Mouse (Mus musculus) forebrain, embryonic 11.5 days (tissue): ENCODE data around the gene Acta2. TPM values are rescaled to one million over a fixed set of nuclear protein-coding genes. Genes with fewer than 3 reads are reported as not detected.

Experiments
- ATAC-seq: fragments of 200-750 bp; cut with Nextera tagmentation; replicated peaks from 2 replicates; pipeline ENCODE4 v1.8.0; 2017; ENCODE audit warnings: moderate TSS enrichment; ENCODE audit not compliant: low FRiP score
- DNase-seq: peaks from one replicate; pipeline ENCODE4 v3.0.0-alpha.2; 2017; ENCODE audit warnings: low spot score
- H3K27ac ChIP-seq: fragments of 300-500 bp; sonication (generic); 2 replicates; pipeline ENCODE4 v1.5.1; 2014; ENCODE audit warnings: low read depth, low read length
- H3K27me3 ChIP-seq: fragments of 300-500 bp; sonication (generic); 2 replicates; pipeline ENCODE4 v1.6.1; 2014; ENCODE audit warnings: mild to moderate bottlenecking, low read length, mixed read lengths; ENCODE audit not compliant: control insufficient read depth, insufficient read depth
- H3K36me3 ChIP-seq: fragments of 300-500 bp; sonication (generic); 2 replicates; pipeline ENCODE4 v1.6.1; 2014; ENCODE audit warnings: mild to moderate bottlenecking, low read length, moderate library complexity, mixed read lengths; ENCODE audit not compliant: control insufficient read depth, insufficient read depth
- H3K4me1 ChIP-seq: fragments of 300-500 bp; sonication (generic); replicated peaks from 2 replicates; pipeline ENCODE4 v1.6.1; 2014; ENCODE audit warnings: low read length, mixed read lengths; ENCODE audit not compliant: control insufficient read depth, insufficient read depth
- H3K4me2 ChIP-seq: fragments of 300-500 bp; sonication (generic); 2 replicates; pipeline ENCODE4 v1.6.1; 2014; ENCODE audit warnings: low read depth, mild to moderate bottlenecking, low read length, moderate library complexity, mixed read lengths; ENCODE audit not compliant: severe bottlenecking
- H3K4me3 ChIP-seq: fragments of 300-500 bp; sonication (generic); 2 replicates; pipeline ENCODE4 v1.5.1; 2014; ENCODE audit warnings: low read depth, low read length
- H3K9ac ChIP-seq: fragments of 300-500 bp; sonication (generic); 2 replicates; pipeline ENCODE4 v1.6.1; 2014; ENCODE audit warnings: low read length
- H3K9me3 ChIP-seq: fragments of 300-500 bp; sonication (generic); 2 replicates; pipeline ENCODE4 v1.6.1; 2016; ENCODE audit warnings: low read length, mixed read lengths; ENCODE audit not compliant: control insufficient read depth
- WGBS: fragments of 180-500 bp; shearing (Covaris S2); extraction: QIAGEN DNeasy Blood & Tissue Kit; methylation state at CpG from one replicate; pipeline ENCODE4 v1.1.7; 2014; 5-methylcytosine and 5-hydroxymethylcytosine counted together
- polyA plus RNA-seq: library from polyadenylated mRNA; unstranded; fragments of >200 nt; fragmentation: Nextera tagmentation; extraction: Ambion mirVana; gene quantifications from 2 replicates; pipeline ENCODE4 v1.2.1, GENCODE M21; 2014

Acta2 gene
- polyA plus RNA-seq, 1 experiment from 2014 or later = 21.1 TPM

DNA sequence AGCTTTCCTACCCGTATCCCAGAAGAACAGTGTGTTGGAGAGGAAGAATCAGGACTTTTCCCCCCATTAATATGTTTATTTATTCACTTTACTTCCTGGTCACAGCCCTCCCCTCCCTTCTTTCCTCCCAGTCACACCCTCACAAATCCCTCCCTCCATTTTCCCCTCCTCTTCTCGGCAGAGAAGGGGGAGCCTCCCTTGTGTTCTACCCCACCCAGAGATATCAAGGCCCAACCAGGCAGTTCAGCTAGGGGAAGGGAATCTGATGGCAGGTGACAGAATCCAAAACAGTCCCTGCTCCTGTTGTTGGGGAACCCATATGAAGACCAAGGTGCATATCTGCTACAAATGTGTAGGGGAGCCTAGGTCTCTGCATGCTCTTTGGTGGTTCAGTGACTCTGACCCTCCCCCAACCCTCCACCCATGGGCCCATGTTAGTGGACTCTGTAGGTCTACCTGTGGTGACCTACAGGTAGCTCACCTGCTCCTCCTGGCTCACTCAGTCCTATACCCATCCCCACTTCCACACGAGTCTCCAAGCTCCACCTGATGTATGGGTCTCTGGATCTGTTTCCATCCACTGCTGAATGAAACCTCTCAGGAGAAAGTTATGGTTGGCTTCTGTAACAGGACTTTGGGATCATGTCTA, 34.5 kb downstream of the Acta2 start:
- no peak for ATAC-seq
- Histone ChIP-seq H3K36me3 (no peaks in the 10 kb centered on the region), H3K4me3 (no peak overlapping the region), H3K4me2 (no peak overlapping the region), H3K9ac (no peak overlapping the region), H3K9me3 (no peaks in the 10 kb centered on the region), H3K27ac (no peak overlapping the region), H3K27me3 (no peaks in the 10 kb centered on the region), H3K4me1 (no peaks in the 10 kb centered on the region)
- no peak for DNase-seq
- 88% methylated on average over 3 of the region's 3 CpGs for WGBS

DNA sequence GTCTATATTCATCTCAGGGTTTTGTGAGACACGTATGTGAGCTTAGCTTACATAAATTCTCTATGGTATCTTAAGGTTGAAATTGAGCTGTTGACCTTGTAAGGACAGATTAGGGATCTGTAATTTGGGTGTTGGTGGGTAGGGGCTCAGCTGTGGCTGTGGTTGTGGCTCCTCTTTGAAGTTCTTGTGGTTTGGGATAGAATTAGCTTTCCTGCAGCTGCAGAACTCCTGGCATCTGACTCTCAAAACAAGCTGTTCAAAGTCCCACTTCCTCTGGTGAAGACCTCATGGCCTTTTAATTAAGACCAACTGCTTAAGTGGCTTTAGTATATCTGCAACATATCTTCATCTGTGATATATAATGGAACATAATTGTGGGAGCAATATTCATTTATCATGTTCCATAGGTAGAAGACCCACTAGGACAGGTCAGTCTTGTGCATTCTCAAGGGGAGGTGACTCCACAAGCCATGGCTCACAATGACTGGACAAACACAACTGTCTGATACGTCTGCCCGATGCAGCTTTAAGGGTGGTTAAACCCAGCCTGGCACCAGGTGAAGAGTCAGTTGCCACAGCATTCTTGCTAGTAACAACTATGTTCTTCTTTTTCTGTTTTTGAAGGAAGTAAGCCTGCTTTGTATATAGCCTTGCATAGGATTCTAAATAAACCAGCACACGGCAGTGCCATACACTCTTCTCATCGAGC, 36.0 kb downstream of the Acta2 start:
- ATAC-seq (no peak), DNase-seq (no peak)
- H3K9me3 ChIP-seq = no peaks in the 10 kb centered on the region
- H3K4me2 ChIP-seq = no peak overlapping the region
- no peaks in the 10 kb centered on the region for H3K4me1 ChIP-seq
- H3K4me3 ChIP-seq = no peak overlapping the region
- no peaks in the 10 kb centered on the region for H3K36me3 ChIP-seq
- H3K27ac ChIP-seq = no peak overlapping the region
- 85% methylated on average over 5 of the region's 5 CpGs for WGBS
- H3K9ac ChIP-seq = no peak overlapping the region
- H3K27me3 ChIP-seq = no peaks in the 10 kb centered on the region

DNA sequence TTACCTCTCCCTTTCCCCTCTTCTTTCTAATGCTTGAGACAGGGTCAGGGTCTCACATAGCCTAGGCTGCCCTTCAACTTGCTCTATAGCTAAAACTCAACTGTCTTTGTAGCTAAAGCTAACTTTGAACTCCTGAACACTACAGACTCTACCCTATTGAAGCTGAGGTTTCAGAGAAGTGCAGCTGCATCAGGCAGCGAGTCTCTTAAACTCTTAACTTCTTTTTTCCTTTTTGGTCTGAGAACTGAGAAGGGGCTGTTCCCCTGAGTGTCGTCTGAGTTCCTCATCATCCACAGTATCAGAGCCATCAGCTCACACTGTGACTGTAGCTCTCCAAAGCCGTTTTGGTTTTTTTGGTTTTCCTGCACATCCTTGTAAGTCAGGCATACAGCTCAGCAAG, 37.6 kb downstream of the Acta2 start:
- Histone ChIP-seq H3K9ac (no peak overlapping the region), H3K27ac (no peak overlapping the region), H3K36me3 (no peaks in the 10 kb centered on the region), H3K27me3 (no peaks in the 10 kb centered on the region), H3K4me3 (no peak overlapping the region), H3K4me2 (no peak overlapping the region), H3K4me1 (no peaks in the 10 kb centered on the region), H3K9me3 (no peaks in the 10 kb centered on the region)
- no peak for ATAC-seq
- 82% methylated on average over 3 of the region's 3 CpGs for WGBS
- no peak for DNase-seq

GRCm38 (mm10) chr19:34216956-34217355, 38.4 kb downstream of the Acta2 start:
- H3K27me3 ChIP-seq = no peaks in the 10 kb centered on the region
- H3K4me1 ChIP-seq = no peaks in the 10 kb centered on the region
- no peaks in the 10 kb centered on the region for H3K36me3 ChIP-seq
- no peaks in the 10 kb centered on the region for H3K9me3 ChIP-seq
- ATAC-seq = no peak
- no peak overlapping the region for H3K4me3 ChIP-seq
- H3K9ac ChIP-seq = no peak overlapping the region
- WGBS = 87% methylated on average over 5 of the region's 5 CpGs
- DNase-seq = no peak
- no peak overlapping the region for H3K4me2 ChIP-seq
- no peak overlapping the region for H3K27ac ChIP-seq

GRCm38 (mm10) chr19:34214136-34214535, 41.3 kb downstream of the Acta2 start:
- no peak overlapping the region for H3K4me3 ChIP-seq
- ATAC-seq = no peak
- H3K4me2 ChIP-seq = no peak overlapping the region
- no peak overlapping the region for H3K9ac ChIP-seq
- H3K4me1 ChIP-seq = no peaks in the 10 kb centered on the region
- no peak overlapping the region for H3K27ac ChIP-seq
- H3K36me3 ChIP-seq = no peaks in the 10 kb centered on the region
- 62% methylated on average over 4 of the region's 4 CpGs for WGBS
- no peaks in the 10 kb centered on the region for H3K9me3 ChIP-seq
- DNase-seq = no peak
- no peaks in the 10 kb centered on the region for H3K27me3 ChIP-seq

- no peaks in the 10 kb centered on the region for H3K36me3 ChIP-seq
- no peak for DNase-seq
- no peaks in the 10 kb centered on the region for H3K4me1 ChIP-seq
- no peaks in the 10 kb centered on the region for H3K27me3 ChIP-seq
- H3K4me3 ChIP-seq = no peak overlapping the region
- no peak overlapping the region for H3K27ac ChIP-seq
- no peak for ATAC-seq
- H3K9me3 ChIP-seq = no peaks in the 10 kb centered on the region
- H3K4me2 ChIP-seq = no peak overlapping the region
- no peak overlapping the region for H3K9ac ChIP-seq
Observed at GRCm38 (mm10) chr19:34213251-34213645, 42.1 kb downstream of the Acta2 start.

DNA sequence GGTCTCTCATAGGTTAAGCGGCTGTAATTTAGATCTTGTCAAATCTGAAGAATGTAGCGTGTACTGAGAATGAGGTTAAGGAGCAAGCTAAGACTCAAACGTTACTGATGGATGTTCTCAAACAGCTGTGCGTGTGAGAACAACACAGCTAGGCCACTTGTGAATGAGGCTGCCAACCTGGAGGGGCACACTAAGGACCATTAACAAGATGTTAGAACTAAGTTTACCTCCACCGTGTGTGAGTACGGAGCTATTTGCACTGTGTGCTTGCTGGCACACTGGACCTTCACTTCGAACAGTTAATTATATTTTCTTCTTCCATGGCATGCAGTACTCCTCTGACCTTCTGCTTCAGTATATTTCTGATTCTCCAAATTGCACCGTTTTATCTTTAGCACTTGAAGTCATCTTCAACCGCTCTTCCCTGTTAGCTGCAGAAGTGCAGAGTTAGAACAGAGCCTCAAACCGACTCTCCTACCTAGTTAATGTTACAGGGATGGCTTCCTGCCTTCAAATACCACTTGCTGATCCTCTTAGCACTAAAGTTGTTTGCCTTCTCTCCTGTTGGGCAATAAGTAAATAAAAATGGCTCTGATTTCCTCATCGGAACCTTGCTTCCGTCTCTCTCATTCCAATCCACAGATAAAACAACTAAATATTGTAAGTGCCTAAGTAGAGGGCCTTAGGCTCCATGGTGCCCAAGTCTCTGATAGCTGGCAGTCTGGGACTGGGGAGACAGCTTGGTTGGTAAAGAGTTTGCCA, 42.7 kb downstream of the Acta2 start:
- Histone ChIP-seq H3K27me3 (no peaks in the 10 kb centered on the region), H3K36me3 (no peaks in the 10 kb centered on the region), H3K4me3 (no peak overlapping the region), H3K4me2 (no peak overlapping the region), H3K4me1 (no peaks in the 10 kb centered on the region), H3K27ac (no peak overlapping the region), H3K9ac (no peak overlapping the region), H3K9me3 (no peaks in the 10 kb centered on the region)
- WGBS = 85% methylated on average over 12 of the region's 12 CpGs
- DNase-seq = no peak
- no peak for ATAC-seq

GRCm38 (mm10) chr19:34210841-34211240, 44.5 kb downstream of the Acta2 start:
- Histone ChIP-seq H3K9me3 (no peaks in the 10 kb centered on the region), H3K9ac (no peak overlapping the region), H3K27ac (no peak overlapping the region), H3K4me1 (no peaks in the 10 kb centered on the region), H3K4me3 (no peak overlapping the region), H3K27me3 (no peaks in the 10 kb centered on the region), H3K36me3 (no peaks in the 10 kb centered on the region), H3K4me2 (no peak overlapping the region)
- DNase-seq (no peak), ATAC-seq (no peak)
- 62% methylated on average over 2 of the region's 2 CpGs for WGBS
